Mouse (Mus musculus) cerebellum, postnatal 10 days (tissue): Measurements from ENCODE around the gene Prss27.

Source experiments
- DNase-seq, 2 experiments: peaks; one replicate each; pipeline ENCODE4 v3.0.0; 2021; ENCODE audit warnings: mixed read lengths in 2 of 2

The Prss27 gene

GRCm38 (mm10) chr17:24037844-24038243, at the start of gene Prss27:
TSS of gene Prss27 (plus strand) at chr17:24038144.
- DNase-seq = no peak

GRCm38 (mm10) chr17:23989802-23990201, 48.1 kb upstream of the Prss27 start:
- DNase-seq = peak in 1 of 2 experiments; percentile 37

- no peak for DNase-seq
These were observed 45.0 kb upstream of the Prss27 start for GRCm38 (mm10) chr17:23992789-23993553.

- DNase-seq = peak; percentile 98 to 99
These were observed 44.1 kb upstream of the Prss27 start for GRCm38 (mm10) chr17:23993559-23994428.

- DNase-seq = no peak
These were observed 43.3 kb upstream of the Prss27 start for GRCm38 (mm10) chr17:23994667-23995066.

GRCm38 (mm10) chr17:23995421-23995820, 42.5 kb upstream of the Prss27 start:
- no peak for DNase-seq

- DNase-seq = no peak
These were observed 40.0 kb upstream of the Prss27 start, which contains the start of gene Prss22 for GRCm38 (mm10) chr17:23997901-23998300. TSS of gene Prss22 (minus strand) at chr17:23998100.

GRCm38 (mm10) chr17:23998383-23998782, 39.6 kb upstream of the Prss27 start:
- DNase-seq = no peak

- peak; percentile 49 to 63 for DNase-seq
These were observed 37.5 kb upstream of the Prss27 start for GRCm38 (mm10) chr17:24000404-24000803.

- peak; percentile 71 to 72 for DNase-seq
These were observed 33.8 kb upstream of the Prss27 start for GRCm38 (mm10) chr17:24004071-24004665.

- DNase-seq = no peak
These were observed 32.9 kb upstream of the Prss27 start for GRCm38 (mm10) chr17:24005049-24005448.

GRCm38 (mm10) chr17:24006930-24007329, 31.0 kb upstream of the Prss27 start:
- DNase-seq = no peak

GRCm38 (mm10) chr17:24007391-24007790, 30.6 kb upstream of the Prss27 start:
- no peak for DNase-seq

GRCm38 (mm10) chr17:24008105-24008504, 29.8 kb upstream of the Prss27 start:
- no peak for DNase-seq

- peak in 1 of 2 experiments; percentile 20 for DNase-seq
These were observed 28.3 kb upstream of the Prss27 start for GRCm38 (mm10) chr17:24009617-24010016.

- no peak for DNase-seq
These were observed 25.0 kb upstream of the Prss27 start for GRCm38 (mm10) chr17:24012921-24013320.

- DNase-seq = no peak
These were observed 23.4 kb upstream of the Prss27 start for GRCm38 (mm10) chr17:24014433-24014965.

GRCm38 (mm10) chr17:24015727-24016126, 22.2 kb upstream of the Prss27 start:
- DNase-seq = peak; percentile 41 to 43

GRCm38 (mm10) chr17:24020696-24021095, 17.2 kb upstream of the Prss27 start:
- DNase-seq = no peak

GRCm38 (mm10) chr17:24021375-24022199, 16.4 kb upstream of the Prss27 start:
- DNase-seq = no peak

- DNase-seq = no peak
These were observed 8.5 kb upstream of the Prss27 start for GRCm38 (mm10) chr17:24029477-24029876.

GRCm38 (mm10) chr17:24030551-24030950, 7.4 kb upstream of the Prss27 start:
- DNase-seq = no peak
